Mouse (Mus musculus) neural tube, embryonic 12.5 days (tissue): Measurements from ENCODE around the gene Gabarap. TPM values are rescaled to one million over a fixed set of nuclear protein-coding genes. Genes with fewer than 3 reads are reported as not detected.

ENCODE experiments used
- ATAC-seq: fragments of 200-750 bp; cut with Nextera tagmentation; 2 replicates; pipeline ENCODE4 v1.8.0; 2017; ENCODE audit warnings: low read depth, mild to moderate bottlenecking, moderate TSS enrichment, moderate library complexity; ENCODE audit not compliant: low FRiP score
- H3K27ac ChIP-seq: fragments of 300-500 bp; sonication (generic); 2 replicates; pipeline ENCODE4 v1.5.1; 2016
- H3K27me3 ChIP-seq: fragments of 300-500 bp; sonication (generic); replicated peaks from 2 replicates; pipeline ENCODE4 v1.6.1; 2016; ENCODE audit warnings: mild to moderate bottlenecking
- H3K36me3 ChIP-seq: fragments of 300-500 bp; sonication (generic); 2 replicates; pipeline ENCODE4 v1.6.1; 2016; ENCODE audit warnings: mild to moderate bottlenecking
- H3K4me1 ChIP-seq: fragments of 300-500 bp; sonication (generic); 2 replicates; pipeline ENCODE4 v1.6.1; 2016
- H3K4me2 ChIP-seq: fragments of 300-500 bp; sonication (generic); replicated peaks from 2 replicates; pipeline ENCODE4 v1.6.1; 2016; ENCODE audit warnings: mild to moderate bottlenecking
- H3K4me3 ChIP-seq: fragments of 300-500 bp; sonication (generic); 2 replicates; pipeline ENCODE4 v1.5.1; 2016
- H3K9ac ChIP-seq: fragments of 300-500 bp; sonication (generic); 2 replicates; pipeline ENCODE4 v1.6.1; 2016; ENCODE audit warnings: mild to moderate bottlenecking
- H3K9me3 ChIP-seq: fragments of 300-500 bp; sonication (generic); 2 replicates; pipeline ENCODE4 v1.6.1; 2016; ENCODE audit warnings: mild to moderate bottlenecking
- WGBS: fragments of 180-500 bp; shearing (Covaris S2); methylation state at CpG from one replicate; pipeline ENCODE4 v1.1.7; 2016; 5-methylcytosine and 5-hydroxymethylcytosine counted together
- polyA plus RNA-seq: library from polyadenylated mRNA; unstranded; fragments of >200 nt; fragmentation: Nextera tagmentation; extraction: Ambion mirVana; gene quantifications from 2 replicates; pipeline ENCODE4 v1.2.1, GENCODE M21; 2016

Gene Gabarap
- polyA plus RNA-seq, 1 experiment from 2014 or later, result 592 TPM

GRCm38 (mm10) chr11:69956218-69956617 is 34.7 kb upstream of the Gabarap start:
- ATAC-seq, result no peak
- no peaks in the 10 kb centered on the region for H3K4me1 ChIP-seq
- H3K36me3 ChIP-seq, result no peaks in the 10 kb centered on the region
- H3K27me3 ChIP-seq, result peaks cover 5% of the 10 kb centered on the region; the same call in 1 of the 2 replicates
- H3K9me3 ChIP-seq, result no peaks in the 10 kb centered on the region
- WGBS, result 74% methylated on average over 1 of the region's 1 CpGs
- H3K27ac ChIP-seq, result no peak overlapping the region
- H3K4me3 ChIP-seq, result no peak overlapping the region
- H3K9ac ChIP-seq, result no peak overlapping the region
- no peak overlapping the region for H3K4me2 ChIP-seq

GRCm38 (mm10) chr11:69960616-69961015 is 30.3 kb upstream of the Gabarap start:
- Histone ChIP-seq H3K4me1 (peaks cover 5% of the 10 kb centered on the region; the same call in 1 of the 2 replicates), H3K9ac (no peak overlapping the region), H3K4me3 (no peak overlapping the region), H3K4me2 (no peak overlapping the region), H3K9me3 (no peaks in the 10 kb centered on the region), H3K27ac (no peak overlapping the region), H3K27me3 (peaks cover 43% of the 10 kb centered on the region), H3K36me3 (no peaks in the 10 kb centered on the region)
- ATAC-seq, result no peak
- 33% methylated on average over 5 of the region's 5 CpGs for WGBS

DNA sequence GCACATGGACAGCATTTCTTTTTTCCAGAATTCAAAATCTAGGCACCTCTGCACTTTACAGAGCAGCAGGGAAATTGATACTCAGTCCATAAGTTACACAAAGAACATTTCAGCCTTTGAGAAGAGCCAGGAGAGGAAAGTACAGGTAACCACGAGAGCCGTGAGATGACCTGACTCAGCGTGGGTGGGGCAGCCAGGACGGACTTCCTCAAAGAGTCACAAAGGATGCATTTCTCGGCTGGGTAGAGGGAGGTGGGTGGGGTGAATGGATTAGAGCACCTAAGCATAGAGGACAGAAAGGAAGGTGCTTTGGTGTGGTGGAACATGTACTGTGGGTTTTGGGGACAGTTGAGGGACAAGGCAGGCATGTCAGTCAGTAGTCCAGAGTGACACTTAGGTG is 29.1 kb upstream of the Gabarap start:
- H3K27ac ChIP-seq, result no peak overlapping the region
- H3K4me3 ChIP-seq, result no peak overlapping the region
- no peak overlapping the region for H3K4me2 ChIP-seq
- H3K9ac ChIP-seq, result no peak overlapping the region
- 44% methylated on average over 5 of the region's 5 CpGs for WGBS
- peaks cover 52% of the 10 kb centered on the region for H3K27me3 ChIP-seq
- peaks cover 14% of the 10 kb centered on the region for H3K4me1 ChIP-seq
- H3K36me3 ChIP-seq, result no peaks in the 10 kb centered on the region
- no peaks in the 10 kb centered on the region for H3K9me3 ChIP-seq
- no peak for ATAC-seq

DNA sequence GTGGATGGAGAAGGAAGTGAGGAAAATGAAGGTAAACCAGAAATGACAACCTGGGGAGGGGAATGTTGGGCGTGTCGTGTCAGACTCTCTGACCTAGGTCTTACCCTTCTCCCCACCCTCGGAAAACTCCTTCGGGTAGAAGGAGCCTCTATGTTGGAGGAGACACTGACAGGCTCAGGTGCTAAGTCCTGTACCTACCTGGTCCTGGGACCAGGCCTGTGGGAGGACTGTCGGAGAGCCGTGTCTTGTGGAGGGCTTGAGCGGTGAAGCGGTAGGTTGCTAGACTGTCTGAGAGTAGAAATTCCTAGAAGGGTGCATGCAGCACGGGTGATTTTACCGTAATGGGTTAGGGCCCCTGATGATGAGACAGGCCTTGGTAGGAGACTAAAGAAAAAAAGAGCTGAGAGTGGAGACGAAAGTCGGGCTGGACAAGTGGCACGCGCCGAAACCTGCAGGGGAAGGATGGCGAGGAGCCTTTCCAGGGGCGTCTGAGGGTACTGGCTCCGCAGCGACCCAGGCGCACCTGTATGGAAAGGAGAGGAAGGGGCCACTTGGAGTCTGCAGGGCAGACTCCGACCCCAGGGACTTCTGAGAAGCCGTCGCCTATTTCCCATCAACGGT is 26.2 kb upstream of the Gabarap start, which contains the start of gene Cldn7:
Cldn7 (plus strand) TSS at position 130 of the 621 bp plus-strand sequence.
- H3K27ac ChIP-seq, result no peak within 1 kb of the TSS
- H3K36me3 ChIP-seq, result peaks cover 18% of the 10 kb centered on the region
- peaks cover 71% of the 10 kb centered on the region for H3K27me3 ChIP-seq
- peaks cover 15% of the 10 kb centered on the region for H3K4me1 ChIP-seq
- H3K9ac ChIP-seq, result no peak within 1 kb of the TSS
- peak within 1 kb of the TSS; percentile 38 for H3K4me2 ChIP-seq
- WGBS, result 11% methylated on average over 24 of the region's 24 CpGs
- no peaks in the 10 kb centered on the region for H3K9me3 ChIP-seq
- ATAC-seq, result no peak
- peak within 1 kb of the TSS; percentile 11; the same call in 1 of the 2 replicates for H3K4me3 ChIP-seq

DNA sequence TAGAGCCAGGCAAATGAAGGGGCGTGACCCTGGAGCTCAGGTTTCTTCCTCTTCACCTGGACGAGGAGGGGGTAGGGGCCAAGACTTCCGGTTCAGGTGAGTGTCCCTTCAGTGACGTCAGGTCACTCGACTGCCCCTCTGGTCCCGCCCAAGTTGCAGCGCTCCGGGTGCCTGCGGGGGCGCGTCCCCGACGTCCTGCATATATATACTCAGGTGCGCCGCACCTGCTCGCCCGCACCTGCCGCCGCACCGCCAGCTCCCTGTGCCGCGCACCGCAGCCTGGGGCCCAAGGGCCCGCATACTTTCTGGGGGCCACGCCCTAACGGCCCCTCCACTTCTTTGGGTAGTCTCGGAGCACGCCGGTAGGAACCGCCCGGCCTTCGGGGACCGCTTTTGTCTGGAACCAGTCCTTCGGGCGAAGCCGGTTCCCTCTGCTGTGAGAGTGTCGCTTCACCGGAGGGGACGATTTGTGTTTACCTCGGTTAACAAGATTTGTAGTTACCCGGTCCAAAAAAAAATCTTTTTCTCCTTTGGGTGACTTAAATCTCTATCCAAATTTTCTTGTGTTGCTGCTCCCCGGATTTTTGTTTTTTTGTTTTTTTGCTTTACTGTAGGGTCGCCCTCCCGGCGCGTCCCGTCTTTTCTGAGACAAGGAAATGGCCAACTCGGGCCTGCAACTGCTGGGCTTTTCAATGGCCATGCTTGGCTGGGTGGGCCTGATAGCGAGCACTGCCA is 25.5 kb upstream of the Gabarap start:
- Histone ChIP-seq H3K4me2 (peak overlapping the region; percentile 55), H3K36me3 (peaks cover 25% of the 10 kb centered on the region), H3K4me1 (peaks cover 15% of the 10 kb centered on the region), H3K27ac (no peak overlapping the region), H3K4me3 (peak overlapping the region; percentile 11), H3K27me3 (peaks cover 71% of the 10 kb centered on the region), H3K9ac (no peak overlapping the region), H3K9me3 (no peaks in the 10 kb centered on the region)
- ATAC-seq, result no peak
- 2% methylated on average over 49 of the region's 49 CpGs for WGBS

DNA sequence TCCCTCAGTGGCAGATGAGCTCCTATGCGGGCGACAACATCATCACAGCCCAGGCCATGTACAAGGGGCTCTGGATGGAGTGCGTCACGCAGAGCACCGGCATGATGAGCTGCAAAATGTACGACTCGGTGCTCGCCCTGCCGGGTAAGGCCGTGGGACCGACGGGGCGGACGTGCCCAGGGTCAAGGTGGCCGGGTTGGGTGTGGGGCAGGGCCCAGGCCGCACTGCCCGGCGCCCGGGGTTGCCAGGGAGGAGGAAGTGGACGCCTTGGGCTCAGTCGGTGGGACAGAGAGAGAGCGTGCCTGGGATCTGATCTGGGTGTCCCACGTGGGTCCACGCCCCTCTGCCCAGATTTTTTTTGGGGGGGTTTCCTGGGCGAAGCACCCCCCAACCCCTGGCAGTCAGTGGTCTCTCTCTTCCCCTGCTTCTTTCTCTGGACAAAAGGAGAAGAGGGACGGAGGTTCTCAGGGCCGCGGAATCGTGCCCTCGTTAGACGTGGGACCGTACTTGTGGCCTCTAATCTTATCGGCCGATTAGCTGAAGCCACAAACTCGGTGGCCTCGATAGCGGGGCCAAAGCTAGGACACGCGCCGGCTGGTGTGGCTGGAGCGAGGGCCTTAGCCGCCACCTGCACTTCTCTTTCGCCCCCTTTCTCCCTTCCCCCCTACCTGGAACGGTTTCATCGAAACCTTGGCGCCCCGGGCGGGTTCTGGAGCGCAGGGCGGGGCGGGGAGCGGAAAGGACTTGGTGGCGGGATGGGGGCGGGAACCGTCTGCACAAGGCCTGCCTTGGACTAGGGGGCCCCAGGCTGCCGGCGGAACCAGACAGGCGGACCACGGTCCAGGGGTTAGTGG is 24.7 kb upstream of the Gabarap start:
- Histone ChIP-seq H3K4me3 (peak overlapping the region; percentile 19), H3K9me3 (no peaks in the 10 kb centered on the region), H3K27me3 (peaks cover 71% of the 10 kb centered on the region), H3K4me2 (peak overlapping the region; percentile 55), H3K4me1 (peaks cover 15% of the 10 kb centered on the region), H3K9ac (peak overlapping the region; percentile 42), H3K27ac (no peak overlapping the region), H3K36me3 (peaks cover 28% of the 10 kb centered on the region)
- no peak for ATAC-seq
- WGBS, result 2% methylated on average over 59 of the region's 59 CpGs

DNA sequence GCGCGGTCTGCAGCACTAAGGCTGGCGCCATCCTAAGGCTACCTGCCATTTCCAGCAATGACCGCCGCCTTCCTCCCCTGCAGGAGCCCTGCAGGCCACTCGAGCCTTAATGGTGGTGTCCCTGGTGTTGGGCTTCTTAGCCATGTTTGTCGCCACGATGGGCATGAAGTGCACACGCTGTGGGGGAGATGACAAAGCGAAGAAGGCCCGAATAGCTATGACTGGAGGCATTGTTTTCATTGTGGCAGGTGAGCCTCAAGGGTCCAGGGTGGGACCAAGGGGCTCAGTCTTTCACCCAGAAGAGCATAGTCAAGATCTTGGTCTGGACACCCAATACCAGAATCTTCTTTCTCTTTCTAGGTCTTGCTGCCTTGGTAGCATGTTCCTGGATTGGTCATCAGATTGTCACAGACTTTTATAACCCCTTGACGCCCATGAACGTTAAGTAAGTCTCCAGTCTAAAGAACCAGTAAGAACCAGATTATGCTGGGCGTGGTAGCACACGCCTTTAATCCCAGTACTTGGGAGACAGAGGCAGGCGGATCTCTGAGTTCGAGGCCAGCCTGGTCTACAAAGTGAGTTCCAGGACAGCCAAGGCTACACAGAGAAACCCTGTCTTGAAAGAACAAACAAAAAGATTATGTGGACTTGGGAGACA is 24.0 kb upstream of the Gabarap start:
- H3K9me3 ChIP-seq, result no peaks in the 10 kb centered on the region
- ATAC-seq, result no peak
- H3K9ac ChIP-seq, result peak overlapping the region; percentile 42
- peaks cover 28% of the 10 kb centered on the region for H3K36me3 ChIP-seq
- H3K4me2 ChIP-seq, result peak overlapping the region; percentile 55
- peaks cover 15% of the 10 kb centered on the region for H3K4me1 ChIP-seq
- no peak overlapping the region for H3K27ac ChIP-seq
- H3K4me3 ChIP-seq, result peak overlapping the region; percentile 19
- peaks cover 66% of the 10 kb centered on the region for H3K27me3 ChIP-seq
- WGBS, result 37% methylated on average over 17 of the region's 17 CpGs

GRCm38 (mm10) chr11:69968793-69969192 is 22.1 kb upstream of the Gabarap start:
- ATAC-seq, result no peak
- Histone ChIP-seq H3K27me3 (peaks cover 49% of the 10 kb centered on the region), H3K9me3 (no peaks in the 10 kb centered on the region), H3K36me3 (peaks cover 40% of the 10 kb centered on the region), H3K27ac (no peak overlapping the region), H3K4me3 (no peak overlapping the region), H3K9ac (no peak overlapping the region), H3K4me2 (no peak overlapping the region), H3K4me1 (peaks cover 15% of the 10 kb centered on the region)
- 87% methylated on average over 4 of the region's 4 CpGs for WGBS

DNA sequence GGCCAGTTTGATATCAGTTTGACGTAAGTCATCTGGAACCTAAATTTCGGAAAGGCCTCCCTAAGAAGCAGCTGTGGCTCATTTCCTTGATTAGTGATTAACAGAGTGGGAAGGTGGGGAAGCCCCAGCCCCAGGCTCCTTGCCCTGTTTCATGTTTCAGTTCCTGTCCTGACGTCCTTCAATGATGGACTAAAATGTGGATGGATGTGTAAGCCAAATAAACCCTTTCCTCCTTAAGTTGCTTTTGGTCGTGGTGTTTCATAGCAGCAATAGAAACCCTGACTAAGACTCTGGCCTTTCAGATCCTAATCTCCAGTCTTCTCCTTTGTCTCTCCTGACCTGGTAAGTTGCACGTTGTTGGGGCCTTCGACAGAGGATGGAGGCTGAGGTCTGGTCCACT is 20.7 kb upstream of the Gabarap start:
- H3K9ac ChIP-seq, result no peak overlapping the region
- ATAC-seq, result no peak
- no peak overlapping the region for H3K27ac ChIP-seq
- peaks cover 54% of the 10 kb centered on the region for H3K36me3 ChIP-seq
- H3K27me3 ChIP-seq, result peaks cover 35% of the 10 kb centered on the region
- H3K4me1 ChIP-seq, result peaks cover 14% of the 10 kb centered on the region
- no peak overlapping the region for H3K4me2 ChIP-seq
- H3K4me3 ChIP-seq, result no peak overlapping the region
- 89% methylated on average over 6 of the region's 6 CpGs for WGBS
- H3K9me3 ChIP-seq, result no peaks in the 10 kb centered on the region

GRCm38 (mm10) chr11:69970775-69971174 is 20.2 kb upstream of the Gabarap start:
- H3K4me3 ChIP-seq, result no peak overlapping the region
- no peak overlapping the region for H3K4me2 ChIP-seq
- no peak for ATAC-seq
- WGBS, result 83% methylated on average over 3 of the region's 3 CpGs
- peaks cover 10% of the 10 kb centered on the region for H3K4me1 ChIP-seq
- H3K9me3 ChIP-seq, result no peaks in the 10 kb centered on the region
- peaks cover 30% of the 10 kb centered on the region for H3K27me3 ChIP-seq
- no peak overlapping the region for H3K9ac ChIP-seq
- no peak overlapping the region for H3K27ac ChIP-seq
- peaks cover 60% of the 10 kb centered on the region for H3K36me3 ChIP-seq

DNA sequence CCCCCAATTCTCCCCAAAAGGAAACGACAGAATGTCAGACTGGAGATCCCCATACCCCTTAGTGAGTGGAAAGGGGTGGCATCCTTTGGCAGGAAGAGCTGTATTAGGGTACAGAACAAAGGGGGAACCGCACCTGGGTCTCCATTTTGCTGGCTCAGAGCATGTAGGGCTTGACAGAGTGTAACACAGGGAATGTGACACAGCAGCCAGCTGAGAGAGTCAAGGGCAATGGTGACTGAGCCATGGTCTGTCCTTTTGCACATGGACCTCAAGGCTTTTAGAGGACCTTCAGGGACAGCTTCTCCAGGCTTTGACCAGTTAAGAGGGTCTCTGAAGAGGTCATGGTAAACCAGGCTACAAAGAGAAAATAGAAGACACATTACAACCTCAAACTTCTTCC is 16.0 kb upstream of the Gabarap start:
- Histone ChIP-seq H3K27me3 (no peaks in the 10 kb centered on the region), H3K27ac (no peak overlapping the region), H3K4me2 (no peak overlapping the region), H3K9me3 (no peaks in the 10 kb centered on the region), H3K4me1 (peaks cover 5% of the 10 kb centered on the region), H3K9ac (no peak overlapping the region), H3K36me3 (peaks cover 53% of the 10 kb centered on the region), H3K4me3 (no peak overlapping the region)
- ATAC-seq, result no peak
- WGBS, result 99% methylated on average over 2 of the region's 2 CpGs

GRCm38 (mm10) chr11:69976271-69976670 is 14.7 kb upstream of the Gabarap start:
- no peak overlapping the region for H3K4me3 ChIP-seq
- H3K36me3 ChIP-seq, result peaks cover 44% of the 10 kb centered on the region
- no peak for ATAC-seq
- H3K9me3 ChIP-seq, result no peaks in the 10 kb centered on the region
- 90% methylated on average over 4 of the region's 4 CpGs for WGBS
- H3K4me2 ChIP-seq, result no peak overlapping the region
- H3K27ac ChIP-seq, result no peak overlapping the region
- H3K4me1 ChIP-seq, result peaks cover 5% of the 10 kb centered on the region
- no peaks in the 10 kb centered on the region for H3K27me3 ChIP-seq
- H3K9ac ChIP-seq, result no peak overlapping the region
